Mouse (Mus musculus): ENCODE measurements at regions not wholly inside any gene's neighbourhood (a gene's known extent, or its start where the extent isn't known, plus 50 kb on each side); places are given as distances from the start of the nearest gene placed in this dataset.

GRCm38 (mm10) chr9:92097806-92098205, 94.9 kb upstream of the Plscr5 start:
- no peak for DNase-seq (ENCODE audit: low read depth, low spot score)

- peak; percentile 9 for DNase-seq (ENCODE audit: low read depth, low spot score)
These were observed 63.2 kb upstream of the Plscr5 start for GRCm38 (mm10) chr9:92129504-92129903.

- DNase-seq (ENCODE audit: low read depth, low spot score): no peak
These were observed 62.3 kb upstream of the Plscr5 start for GRCm38 (mm10) chr9:92130445-92130844.

GRCm38 (mm10) chr9:92132440-92132839, 60.3 kb upstream of the Plscr5 start:
- no peak for DNase-seq (ENCODE audit: low read depth, low spot score)

- no peak for DNase-seq (ENCODE audit: low read depth, low spot score)
These were observed 50.8 kb upstream of the Plscr5 start for GRCm38 (mm10) chr9:92141924-92142323.

All from CD4-positive helper T cell, adult 2 months (primary cell).